ENCODE assay signal across 7 mouse cellular contexts in the genomic region with DNA sequence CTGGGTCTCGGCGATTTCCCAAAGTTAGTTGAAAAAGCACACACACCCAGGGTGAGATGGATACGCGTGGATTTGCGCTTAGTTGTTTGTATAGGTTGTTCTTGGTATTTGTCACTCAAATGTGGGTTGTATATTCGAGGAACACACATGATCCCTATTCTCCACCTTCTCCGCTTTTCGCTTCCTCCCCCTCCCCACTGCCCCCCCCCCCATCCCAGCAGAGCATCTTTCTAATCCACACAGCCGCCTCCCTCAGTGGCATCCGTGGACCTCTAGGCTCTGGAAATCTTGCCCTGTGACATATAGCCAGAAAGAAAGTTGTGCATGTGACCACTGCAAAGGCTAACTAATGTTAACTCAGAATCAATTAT. TPM values are rescaled to one million over a fixed set of nuclear protein-coding genes. Genes with fewer than 3 reads are reported as not detected.
A peak's percentile ranks its signal among the peaks of the same experiment; 100 is the strongest.
DNase-seq lines count a peak whose midpoint lies in the region; ATAC-seq and TF ChIP-seq lines count a peak whose summit lies in the region.

A gene (minus strand): TSS at position 101 of the 371 bp plus-strand sequence.

- TF ChIP-seq CTCF in lung, adult 2 months (IDR thresholded peaks at IDR 0.05; ENCODE audit: insufficient read depth, low read length), result no peak

- TF ChIP-seq POLR2A in lung, adult 2 months (IDR thresholded peaks at IDR 0.05; ENCODE audit: borderline replicate concordance, extremely low read depth, low read depth, low read length), result no peak

- ATAC-seq in neural tube, embryonic 15.5 days (ENCODE audit: low FRiP score), result no peak

- H3K9me3 ChIP-seq in forebrain, embryonic 10.5 days, result no peaks in the 10 kb centered on the region
- no peaks in the 10 kb centered on the region for H3K9me3 ChIP-seq in limb, embryonic 10.5 days (replicated peaks)
- H3K9me3 ChIP-seq in neural tube, embryonic 15.5 days (replicated peaks), result no peaks in the 10 kb centered on the region

- DNase-seq in lung, adult 2 months, result no peak
- no peak for DNase-seq in lung, postnatal 10 days
- no peak for DNase-seq in forebrain, embryonic 10.5 days (ENCODE audit: extremely low spot score, low spot score)
- DNase-seq in limb, embryonic 10.5 days (ENCODE audit: low spot score), result no peak
- no peak for DNase-seq in thymus, postnatal 0 days (ENCODE audit: low spot score)
- DNase-seq in gastrocnemius, postnatal 10 days, result no peak

- 16% methylated on average over 10 of the region's 10 CpGs for WGBS in lung, adult 2 months
- WGBS in forebrain, embryonic 10.5 days, result 18% methylated on average over 10 of the region's 10 CpGs
- WGBS in limb, embryonic 10.5 days, result 8% methylated on average over 10 of the region's 10 CpGs
- 14% methylated on average over 10 of the region's 10 CpGs for WGBS in neural tube, embryonic 15.5 days

- H3K27me3 ChIP-seq in forebrain, embryonic 10.5 days (ENCODE audit: poor library complexity, severe bottlenecking), result peaks cover 57% of the 10 kb centered on the region
- H3K27me3 ChIP-seq in limb, embryonic 10.5 days (ENCODE audit: low read depth, poor library complexity, severe bottlenecking), result peaks cover 61% of the 10 kb centered on the region
- H3K27me3 ChIP-seq in neural tube, embryonic 15.5 days (replicated peaks), result peaks cover 26% of the 10 kb centered on the region

- H3K4me2 ChIP-seq in neural tube, embryonic 15.5 days, result peak within 1 kb of the TSS; percentile 85

- peak within 1 kb of the TSS; percentile 42 for H3K4me3 ChIP-seq in lung, adult 2 months (replicated peaks; ENCODE audit: extremely low read depth, low read depth, low read length)
- peak within 1 kb of the TSS; percentile 61 for H3K4me3 ChIP-seq in forebrain, embryonic 10.5 days
- peak within 1 kb of the TSS; percentile 56 for H3K4me3 ChIP-seq in limb, embryonic 10.5 days
- peak within 1 kb of the TSS; percentile 51 for H3K4me3 ChIP-seq in neural tube, embryonic 15.5 days (replicated peaks)

- H3K36me3 ChIP-seq in forebrain, embryonic 10.5 days (replicated peaks), result peaks cover under 1% of the 10 kb centered on the region; the same call in 1 of the 2 replicates
- H3K36me3 ChIP-seq in limb, embryonic 10.5 days, result no peaks in the 10 kb centered on the region
- H3K36me3 ChIP-seq in neural tube, embryonic 15.5 days, result no peaks in the 10 kb centered on the region

- H3K4me1 ChIP-seq in lung, adult 2 months (ENCODE audit: control insufficient read depth, insufficient read depth, low read length), result peaks cover 7% of the 10 kb centered on the region
- H3K4me1 ChIP-seq in forebrain, embryonic 10.5 days, result peaks cover 18% of the 10 kb centered on the region
- H3K4me1 ChIP-seq in limb, embryonic 10.5 days, result peaks cover 16% of the 10 kb centered on the region
- peaks cover 17% of the 10 kb centered on the region for H3K4me1 ChIP-seq in neural tube, embryonic 15.5 days

- peak within 1 kb of the TSS; percentile 64 for H3K27ac ChIP-seq in forebrain, embryonic 10.5 days
- H3K27ac ChIP-seq in limb, embryonic 10.5 days, result peak within 1 kb of the TSS; percentile 66
- H3K27ac ChIP-seq in neural tube, embryonic 15.5 days (replicated peaks), result peak within 1 kb of the TSS; percentile 42

- peak within 1 kb of the TSS; percentile 44 for H3K9ac ChIP-seq in neural tube, embryonic 15.5 days (replicated peaks)

RNA-seq across cellular contexts. Expression of the gene that starts here (rescaled TPM):
- polyA plus RNA-seq in lung, adult 2 months (2012; rRNA removed), result not detected in 2 replicates
- 0.48 and 0.66 TPM in 2 replicates for polyA plus RNA-seq in forebrain, embryonic 10.5 days (2016; fragmentation: Nextera tagmentation; extraction: Ambion mirVana)
- 0.41 and 0.48 TPM in 2 replicates for polyA plus RNA-seq in limb, embryonic 10.5 days (2016; fragmentation: Nextera tagmentation; extraction: Ambion mirVana)
- polyA plus RNA-seq in neural tube, embryonic 15.5 days (2015; fragmentation: Nextera tagmentation; extraction: Ambion mirVana), result 4.7 and 4.9 TPM in 2 replicates
- 0.26 and 0.36 TPM in 2 replicates for polyA plus RNA-seq in thymus, postnatal 0 days (2015; fragmentation: Nextera tagmentation; extraction: Ambion mirVana)
- total RNA-seq in gastrocnemius, postnatal 10 days (2021), result not detected
